Mouse (Mus musculus) embryonic facial prominence, embryonic 14.5 days (tissue): ENCODE measurements at regions not wholly inside any gene's neighbourhood (a gene's known extent, or its start where the extent isn't known, plus 50 kb on each side); places are given as distances from the start of the nearest gene placed in this dataset.

Experiments used
- ATAC-seq: fragments of 200-750 bp; cut with Nextera tagmentation; 2 replicates; pipeline ENCODE4 v1.8.0; 2017; ENCODE audit warnings: low read depth, moderate number of reproducible peaks, moderate TSS enrichment
- DNase-seq: peaks from one replicate; pipeline ENCODE4 v3.0.0-alpha.2; 2015; ENCODE audit warnings: low spot score
- H3K27ac ChIP-seq: fragments of 300-500 bp; sonication (generic); replicated peaks from 2 replicates; pipeline ENCODE4 v1.5.1; 2014; ENCODE audit warnings: low read depth, mild to moderate bottlenecking, low read length, moderate library complexity
- H3K27me3 ChIP-seq: fragments of 300-500 bp; sonication (generic); replicated peaks from 2 replicates; pipeline ENCODE4 v1.6.1; 2014; ENCODE audit warnings: low read length; ENCODE audit not compliant: control insufficient read depth, insufficient read depth
- H3K36me3 ChIP-seq: fragments of 300-500 bp; sonication (generic); 2 replicates; pipeline ENCODE4 v1.6.1; 2014; ENCODE audit warnings: low read length, mixed read lengths; ENCODE audit not compliant: control insufficient read depth, insufficient read depth
- H3K4me1 ChIP-seq: fragments of 300-500 bp; sonication (generic); 2 replicates; pipeline ENCODE4 v1.6.1; 2014; ENCODE audit warnings: antibody characterized with exemption, low read length; ENCODE audit not compliant: control insufficient read depth, insufficient read depth
- H3K4me2 ChIP-seq: fragments of 300-500 bp; sonication (generic); 2 replicates; pipeline ENCODE4 v1.6.1; 2014; ENCODE audit warnings: low read depth, mild to moderate bottlenecking, low read length, moderate library complexity, mixed read lengths
- H3K4me3 ChIP-seq: fragments of 300-500 bp; sonication (generic); 2 replicates; pipeline ENCODE4 v1.5.1; 2014; ENCODE audit warnings: low read depth, mild to moderate bottlenecking, low read length
- H3K9ac ChIP-seq: fragments of 300-500 bp; sonication (generic); 2 replicates; pipeline ENCODE4 v1.6.1; 2014; ENCODE audit warnings: low read depth, mild to moderate bottlenecking, low read length, moderate library complexity, mixed read lengths
- H3K9me3 ChIP-seq: fragments of 300-500 bp; sonication (generic); 2 replicates; pipeline ENCODE4 v1.6.1; 2016; ENCODE audit warnings: low read length; ENCODE audit not compliant: control insufficient read depth
- WGBS: fragments of 180-500 bp; shearing (Covaris S2); extraction: QIAGEN DNeasy Blood & Tissue Kit; methylation state at CpG from one replicate; pipeline ENCODE4 v1.1.7; 2014; 5-methylcytosine and 5-hydroxymethylcytosine counted together

- ATAC-seq = no peak
- H3K4me2 ChIP-seq = no peak overlapping the region
- no peak for DNase-seq
- 72% methylated on average over 7 of the region's 7 CpGs for WGBS
- H3K4me1 ChIP-seq = no peaks in the 10 kb centered on the region
- no peaks in the 10 kb centered on the region for H3K9me3 ChIP-seq
- no peaks in the 10 kb centered on the region for H3K27me3 ChIP-seq
- no peak overlapping the region for H3K4me3 ChIP-seq
- no peak overlapping the region for H3K27ac ChIP-seq
- H3K9ac ChIP-seq = no peak overlapping the region
- no peaks in the 10 kb centered on the region for H3K36me3 ChIP-seq
These were observed 187.8 kb upstream of the Tsc22d2 start for GRCm38 (mm10) chr3:58226447-58227321.

- Histone ChIP-seq H3K4me1 (no peaks in the 10 kb centered on the region), H3K4me2 (no peak overlapping the region), H3K9me3 (no peaks in the 10 kb centered on the region), H3K9ac (no peak overlapping the region), H3K27ac (no peak overlapping the region), H3K27me3 (no peaks in the 10 kb centered on the region), H3K4me3 (no peak overlapping the region), H3K36me3 (no peaks in the 10 kb centered on the region)
- 54% methylated on average over 5 of the region's 5 CpGs for WGBS
- ATAC-seq (no peak), DNase-seq (no peak)
These were observed 187.2 kb upstream of the Tsc22d2 start for GRCm38 (mm10) chr3:58227322-58227627.

DNA sequence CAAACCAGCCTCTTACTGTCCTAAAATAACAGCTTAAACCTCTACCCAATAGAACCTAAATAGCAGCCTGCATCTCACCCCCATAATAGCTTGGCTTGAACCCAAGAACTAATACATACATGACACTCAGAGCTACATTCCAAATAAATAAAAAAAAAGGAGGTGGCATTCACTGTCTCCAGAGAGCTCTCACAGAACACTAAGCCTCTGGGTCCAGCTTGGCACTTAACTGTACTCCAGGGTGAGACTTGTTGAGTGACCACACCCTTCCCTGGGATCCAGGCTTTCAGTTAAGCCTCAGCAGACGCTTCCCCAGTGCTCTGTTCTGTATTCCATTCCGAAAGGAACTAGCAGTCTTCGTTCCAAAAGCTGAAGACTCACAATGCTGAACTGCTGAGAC lies 186.3 kb upstream of the Tsc22d2 start:
- H3K4me2 ChIP-seq = no peak overlapping the region
- H3K9ac ChIP-seq = no peak overlapping the region
- H3K4me3 ChIP-seq = no peak overlapping the region
- H3K36me3 ChIP-seq = no peaks in the 10 kb centered on the region
- H3K27me3 ChIP-seq = no peaks in the 10 kb centered on the region
- H3K9me3 ChIP-seq = no peaks in the 10 kb centered on the region
- peak; percentile 82 for DNase-seq
- H3K4me1 ChIP-seq = no peaks in the 10 kb centered on the region
- H3K27ac ChIP-seq = no peak overlapping the region
- WGBS = 47% methylated on average over 3 of the region's 3 CpGs
- peak; percentile 82 for ATAC-seq

- H3K4me3 ChIP-seq = no peak overlapping the region
- H3K36me3 ChIP-seq = no peaks in the 10 kb centered on the region
- 53% methylated on average over 2 of the region's 2 CpGs for WGBS
- H3K9ac ChIP-seq = no peak overlapping the region
- DNase-seq (peak; percentile 16), ATAC-seq (no peak)
- H3K27me3 ChIP-seq = no peaks in the 10 kb centered on the region
- no peaks in the 10 kb centered on the region for H3K4me1 ChIP-seq
- no peak overlapping the region for H3K27ac ChIP-seq
- H3K4me2 ChIP-seq = no peak overlapping the region
- H3K9me3 ChIP-seq = no peaks in the 10 kb centered on the region
These were observed 182.8 kb upstream of the Tsc22d2 start for GRCm38 (mm10) chr3:58231746-58232145.

DNA sequence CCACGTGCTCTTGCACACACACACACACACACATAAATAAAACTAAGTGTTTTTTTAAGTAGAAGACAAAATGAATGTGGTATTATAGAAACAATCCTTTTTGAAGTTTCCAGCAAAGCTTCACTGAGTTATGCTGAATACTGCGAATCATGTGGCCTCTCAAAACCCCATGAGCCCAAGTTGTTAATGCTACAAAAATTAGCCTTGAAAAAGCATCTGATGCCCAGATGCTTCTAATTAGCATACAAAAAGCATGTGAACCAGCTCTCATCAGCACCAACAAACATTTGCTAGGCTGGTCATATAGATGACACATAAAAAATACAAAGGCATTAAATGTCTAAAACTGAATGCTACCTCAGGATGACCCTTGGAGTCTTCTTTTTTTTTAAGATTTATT lies 181.2 kb upstream of the Tsc22d2 start:
- Histone ChIP-seq H3K27me3 (no peaks in the 10 kb centered on the region), H3K4me3 (no peak overlapping the region), H3K4me1 (no peaks in the 10 kb centered on the region), H3K4me2 (no peak overlapping the region), H3K9me3 (no peaks in the 10 kb centered on the region), H3K36me3 (no peaks in the 10 kb centered on the region), H3K27ac (no peak overlapping the region), H3K9ac (no peak overlapping the region)
- no peak for ATAC-seq
- DNase-seq = peak; percentile 57
- 51% methylated on average over 2 of the region's 2 CpGs for WGBS

DNA sequence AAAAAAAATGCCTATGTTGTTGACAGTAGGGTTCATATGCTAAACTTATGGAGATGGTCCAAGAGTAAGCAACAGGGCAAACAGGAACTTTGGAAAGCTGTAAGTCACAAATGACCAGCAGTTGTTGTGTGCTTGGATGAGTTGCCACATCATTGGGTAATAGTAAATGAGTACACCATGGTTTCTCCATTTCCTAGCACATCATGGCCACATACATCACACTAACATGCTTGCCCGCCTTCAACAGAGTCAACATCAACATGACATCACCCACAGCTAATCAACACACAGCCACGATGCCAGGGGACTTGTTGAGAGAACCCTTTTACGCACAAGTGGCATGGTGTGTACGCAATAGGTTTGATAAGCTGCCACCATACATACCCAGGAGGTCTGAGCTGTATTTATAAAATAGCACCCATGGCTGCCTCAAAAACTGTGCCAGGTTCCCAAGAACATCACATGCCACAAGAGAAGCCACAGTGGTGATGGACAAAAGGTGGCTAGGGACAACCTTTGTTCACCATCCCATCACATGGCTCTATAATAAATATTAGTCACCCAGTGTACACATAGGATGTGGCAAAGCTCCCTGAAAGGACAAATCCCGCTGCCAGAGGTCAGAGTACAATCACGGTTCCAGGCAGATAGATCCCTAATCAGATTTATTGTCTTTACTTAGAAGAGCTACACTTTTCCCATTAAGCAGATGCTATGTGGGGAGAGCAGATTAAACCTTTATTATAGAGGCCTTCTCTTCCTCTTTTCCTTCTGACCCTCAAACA lies 179.5 kb upstream of the Tsc22d2 start:
- H3K9ac ChIP-seq = no peak overlapping the region
- H3K27ac ChIP-seq = no peak overlapping the region
- H3K27me3 ChIP-seq = no peaks in the 10 kb centered on the region
- WGBS = 92% methylated on average over 6 of the region's 6 CpGs
- H3K4me2 ChIP-seq = no peak overlapping the region
- H3K4me3 ChIP-seq = no peak overlapping the region
- H3K9me3 ChIP-seq = peaks cover 5% of the 10 kb centered on the region; the same call in 1 of the 2 replicates
- H3K4me1 ChIP-seq = no peaks in the 10 kb centered on the region
- no peak for ATAC-seq
- no peaks in the 10 kb centered on the region for H3K36me3 ChIP-seq
- no peak for DNase-seq

DNA sequence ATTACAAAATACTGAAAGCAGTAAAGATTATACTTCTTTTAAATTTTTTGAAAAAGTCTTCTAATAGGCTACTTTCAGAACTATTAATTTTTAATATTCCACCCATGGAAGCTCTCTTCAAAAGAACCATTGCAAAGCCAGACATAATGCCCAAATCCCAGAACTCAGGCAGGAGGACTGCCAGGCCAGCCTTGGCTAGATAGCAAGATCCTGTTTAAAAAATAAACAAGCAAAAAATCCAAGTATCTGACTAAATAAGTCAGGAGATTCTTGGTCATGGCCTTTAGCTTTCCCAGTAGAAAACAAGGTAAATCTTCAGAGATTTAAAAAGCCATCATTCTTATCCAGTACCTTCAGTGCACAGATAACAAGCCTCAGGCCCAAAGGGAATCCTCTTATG lies 176.4 kb upstream of the Tsc22d2 start:
- Histone ChIP-seq H3K4me3 (no peak overlapping the region), H3K9ac (no peak overlapping the region)

GRCm38 (mm10) chr3:58240775-58241174 lies 173.7 kb upstream of the Tsc22d2 start:
- no peak overlapping the region for H3K27ac ChIP-seq
- peaks cover 5% of the 10 kb centered on the region; the same call in 1 of the 2 replicates for H3K9me3 ChIP-seq
- no peaks in the 10 kb centered on the region for H3K36me3 ChIP-seq
- ATAC-seq (no peak), DNase-seq (no peak)
- H3K4me3 ChIP-seq = no peak overlapping the region
- 85% methylated on average over 4 of the region's 4 CpGs for WGBS
- H3K9ac ChIP-seq = no peak overlapping the region
- no peak overlapping the region for H3K4me2 ChIP-seq
- H3K4me1 ChIP-seq = 0 out of 2 replicates have a peak, but pooled peaks cover 4% of the 10 kb centered on the region
- no peaks in the 10 kb centered on the region for H3K27me3 ChIP-seq

More for the DNA sequence above, 176.4 kb upstream of the Tsc22d2 start:
- H3K4me1 ChIP-seq = no peaks in the 10 kb centered on the region
- DNase-seq (no peak), ATAC-seq (no peak)
- no peaks in the 10 kb centered on the region for H3K27me3 ChIP-seq
- H3K4me2 ChIP-seq = no peak overlapping the region
- no peak overlapping the region for H3K27ac ChIP-seq
- no peaks in the 10 kb centered on the region for H3K36me3 ChIP-seq
- H3K9me3 ChIP-seq = peaks cover 5% of the 10 kb centered on the region; the same call in 1 of the 2 replicates
